Mouse (Mus musculus): Measurements from ENCODE around the gene E130114P18Rik. TPM values are rescaled to one million over a fixed set of nuclear protein-coding genes. Genes with fewer than 3 reads are reported as not detected.

The E130114P18Rik gene
- total RNA-seq, 2 experiments from 2014 or later = not detected

GRCm38 (mm10) chr4:97772641-97773040 lies 5.2 kb downstream of the E130114P18Rik start, which contains the start of gene Nfia:
Gene Nfia (plus strand): TSS chr4:97772734.
- H3K4me3 ChIP-seq = peak within 1 kb of the TSS; percentile 86
- intact Hi-C loops (cut with DNase I) = loop anchor here (2.0 kb wide), 1 partner anchor 96 kb away; no protein-coding TSS in a partner anchor
- DNase-seq = no peak
- no peak for TF ChIP-seq CTCF (IDR thresholded peaks at IDR 0.05)
- H3K27ac ChIP-seq = peak within 1 kb of the TSS; percentile 95

GRCm38 (mm10) chr4:97772084-97772484 lies 5.8 kb downstream of the E130114P18Rik start:
- peak overlapping the region; percentile 86 for H3K4me3 ChIP-seq
- H3K27ac ChIP-seq = peak overlapping the region; percentile 95
- TF ChIP-seq CTCF (IDR thresholded peaks at IDR 0.05) = peak; percentile 10; the same call in 1 of the 2 replicates
- intact Hi-C loops (cut with DNase I) = loop anchor here (2.0 kb wide), 1 partner anchor 97 kb away; no protein-coding TSS in a partner anchor
- peak; percentile 99 for DNase-seq

DNA sequence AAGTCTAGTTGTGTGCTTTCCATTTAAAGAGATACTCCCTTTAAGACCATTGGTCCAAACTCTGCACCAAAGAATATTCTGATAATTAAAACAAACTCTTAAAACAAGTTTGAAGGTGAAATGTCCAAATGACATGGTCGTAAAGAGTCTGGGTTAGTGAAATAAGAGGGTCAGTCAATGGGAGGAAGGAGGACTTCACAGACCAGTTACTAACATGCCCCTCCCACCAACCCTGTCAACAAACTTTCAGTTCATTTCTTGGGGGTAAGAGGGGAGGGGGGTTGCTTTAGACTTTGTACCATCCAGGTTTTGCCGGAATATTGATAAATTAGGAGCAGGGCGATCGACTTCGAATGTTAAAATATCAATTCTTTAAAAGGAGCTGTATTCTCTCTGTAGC lies 6.5 kb downstream of the E130114P18Rik start:
- peak overlapping the region; percentile 86 for H3K4me3 ChIP-seq
- intact Hi-C loops (cut with DNase I) = no loop called here
- TF ChIP-seq CTCF (IDR thresholded peaks at IDR 0.05) = no peak
- peak overlapping the region; percentile 95 for H3K27ac ChIP-seq
- no peak for DNase-seq

GRCm38 (mm10) chr4:97769861-97770260 lies 8.0 kb downstream of the E130114P18Rik start:
- Histone ChIP-seq H3K4me3 (no peak overlapping the region), H3K27ac (no peak overlapping the region)
- no peak for DNase-seq
- intact Hi-C loops (cut with DNase I) = no loop called here
- TF ChIP-seq CTCF (IDR thresholded peaks at IDR 0.05) = no peak

GRCm38 (mm10) chr4:97767516-97767915 lies 10.4 kb downstream of the E130114P18Rik start:
- TF ChIP-seq CTCF (IDR thresholded peaks at IDR 0.05) = no peak
- Histone ChIP-seq H3K4me3 (no peak overlapping the region), H3K27ac (no peak overlapping the region)
- intact Hi-C loops (cut with DNase I) = no loop called here
- no peak for DNase-seq

- Histone ChIP-seq H3K4me3 (no peak overlapping the region), H3K27ac (no peak overlapping the region)
- no peak for DNase-seq
- intact Hi-C loops (cut with DNase I) = no loop called here
- TF ChIP-seq CTCF (IDR thresholded peaks at IDR 0.05) = no peak
Observed at GRCm38 (mm10) chr4:97767025-97767424, 10.9 kb downstream of the E130114P18Rik start.

DNA sequence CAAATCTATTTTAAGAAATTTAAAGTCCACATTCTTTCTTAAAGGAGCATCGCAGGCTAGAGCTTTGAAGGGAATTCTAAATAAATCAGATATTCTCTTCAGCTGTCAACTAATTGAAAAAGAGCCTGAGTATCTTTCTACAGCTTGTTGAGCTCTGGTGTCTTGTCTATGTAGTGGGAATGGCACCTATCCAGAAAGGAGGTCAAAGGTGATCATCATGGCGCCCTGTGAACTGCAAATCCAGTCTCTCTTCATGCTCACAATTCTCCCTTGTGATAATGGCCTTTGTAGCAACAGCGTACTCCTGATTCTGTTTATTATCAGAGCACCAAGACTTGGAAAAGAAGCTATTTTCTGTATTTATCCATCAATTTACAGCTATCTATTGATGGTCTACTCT lies 11.8 kb downstream of the E130114P18Rik start:
- intact Hi-C loops (cut with DNase I) = no loop called here
- H3K27ac ChIP-seq = no peak overlapping the region
- DNase-seq = no peak
- no peak for TF ChIP-seq CTCF (IDR thresholded peaks at IDR 0.05)
- no peak overlapping the region for H3K4me3 ChIP-seq

- no peak overlapping the region for H3K4me3 ChIP-seq
- no peak overlapping the region for H3K27ac ChIP-seq
- TF ChIP-seq CTCF (IDR thresholded peaks at IDR 0.05) = no peak
- intact Hi-C loops (cut with DNase I) = no loop called here
- DNase-seq = no peak
Observed at GRCm38 (mm10) chr4:97765341-97766020, 12.4 kb downstream of the E130114P18Rik start.

GRCm38 (mm10) chr4:97764616-97765015 lies 13.3 kb downstream of the E130114P18Rik start:
- no peak for DNase-seq
- Histone ChIP-seq H3K27ac (no peak overlapping the region), H3K4me3 (no peak overlapping the region)
- no peak for TF ChIP-seq CTCF (IDR thresholded peaks at IDR 0.05)
- intact Hi-C loops (cut with DNase I) = no loop called here

- peak overlapping the region; percentile 69 for H3K4me3 ChIP-seq
- intact Hi-C loops (cut with DNase I) = no loop called here
- DNase-seq = no peak
- H3K27ac ChIP-seq = peak overlapping the region; percentile 91
- no peak for TF ChIP-seq CTCF (IDR thresholded peaks at IDR 0.05)
Observed at GRCm38 (mm10) chr4:97758661-97759060, 19.2 kb downstream of the E130114P18Rik start.

DNA sequence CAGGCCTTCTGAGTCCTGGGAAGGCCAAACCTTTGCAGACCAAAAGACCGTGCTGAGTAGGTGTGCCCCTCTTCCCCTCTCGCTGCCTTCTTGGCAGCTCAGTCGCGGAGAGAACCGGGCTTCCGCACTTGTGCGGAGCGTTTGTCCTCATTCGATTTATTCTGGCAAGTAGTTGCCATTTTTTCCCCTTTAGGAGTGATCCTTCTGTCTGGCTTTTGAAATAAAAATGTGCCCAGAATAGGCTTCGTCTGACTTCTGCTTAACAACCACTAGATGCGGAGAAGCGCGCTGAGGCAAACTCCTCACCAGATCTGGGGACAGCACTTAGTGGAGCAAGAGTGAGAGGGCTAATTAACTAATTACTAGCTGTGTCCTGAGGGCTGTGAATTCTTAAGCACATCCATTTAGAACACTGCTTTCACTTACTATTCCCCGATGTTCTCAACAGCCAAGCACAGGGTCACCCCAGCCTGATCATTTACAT lies 19.9 kb downstream of the E130114P18Rik start:
- Histone ChIP-seq H3K27ac (peak overlapping the region; percentile 91), H3K4me3 (peak overlapping the region; percentile 69)
- DNase-seq = peak; percentile 42
- peak; percentile 39; the same call in 1 of the 2 replicates for TF ChIP-seq CTCF (IDR thresholded peaks at IDR 0.05)
- intact Hi-C loops (cut with DNase I) = loop anchor here (2.0 kb wide), 1 partner anchor 19 kb away; no protein-coding TSS in a partner anchor

DNA sequence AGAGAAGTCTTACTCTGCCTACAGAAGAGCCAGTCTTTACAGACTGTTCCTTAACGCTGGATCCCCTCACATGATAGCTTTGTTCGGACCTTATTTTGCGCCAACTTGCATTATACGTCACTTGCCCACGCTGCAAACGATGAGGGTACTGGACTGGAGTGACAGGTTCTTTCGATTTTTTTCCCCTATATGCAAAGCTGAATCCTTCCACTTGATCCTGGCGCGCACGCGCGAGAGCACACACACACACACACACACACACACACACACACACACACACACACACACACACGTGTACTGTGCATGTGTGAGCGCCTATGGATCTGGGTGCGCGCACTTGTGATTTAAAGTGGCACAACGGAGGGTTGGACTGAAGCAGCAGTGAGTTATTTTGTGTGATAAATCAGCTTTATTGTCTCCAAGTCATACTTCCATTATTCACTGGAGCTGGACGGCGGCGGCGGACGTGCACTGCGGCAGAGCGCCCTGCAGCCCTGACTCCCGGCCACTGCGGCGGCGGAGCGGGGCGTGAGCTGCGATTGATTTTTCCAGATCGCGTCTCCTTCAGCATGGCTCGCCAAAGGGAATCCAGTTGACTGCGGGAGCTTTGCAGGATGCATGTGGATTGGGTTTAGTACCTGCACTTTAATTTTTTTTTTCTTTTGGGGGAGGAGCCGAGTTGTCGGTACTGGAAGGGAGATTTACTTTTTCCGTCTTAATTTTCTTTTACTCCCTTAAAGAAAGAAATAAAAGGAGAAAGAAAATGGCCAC lies 20.5 kb downstream of the E130114P18Rik start:
- H3K4me3 ChIP-seq = peak overlapping the region; percentile 69
- intact Hi-C loops (cut with DNase I) = loop anchor here (2.0 kb wide), 1 partner anchor 19 kb away; no protein-coding TSS in a partner anchor
- TF ChIP-seq CTCF (IDR thresholded peaks at IDR 0.05) = peak; percentile 13; the same call in 1 of the 2 replicates
- DNase-seq = peak; percentile 85
- peak overlapping the region; percentile 91 for H3K27ac ChIP-seq

DNA sequence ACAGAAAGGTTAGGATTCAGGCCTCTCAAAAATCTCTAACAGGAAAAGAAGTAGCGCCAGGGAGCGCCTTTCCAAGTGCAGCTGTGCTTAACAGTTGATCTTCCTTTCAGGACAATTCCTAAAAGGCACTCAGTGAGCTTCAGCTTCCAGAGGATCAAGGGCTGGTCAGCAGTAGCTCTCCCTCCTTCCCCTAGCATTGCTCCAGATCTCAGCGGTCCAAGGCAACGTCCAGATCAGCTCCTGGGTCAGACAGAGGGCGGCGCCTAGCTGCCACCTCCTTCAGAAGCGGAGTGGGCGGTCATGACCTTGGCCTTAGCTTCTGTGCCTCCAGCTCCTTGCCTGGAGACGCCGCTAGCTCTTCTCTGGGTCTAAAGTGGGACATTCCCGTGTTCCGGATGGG lies 23.6 kb downstream of the E130114P18Rik start:
- peak; percentile 39; the same call in 1 of the 2 replicates for TF ChIP-seq CTCF (IDR thresholded peaks at IDR 0.05)
- peak; percentile 85 for DNase-seq
- intact Hi-C loops (cut with DNase I) = loop anchor here (5.0 kb wide), 2 partner anchors 628 to 948 kb away; partner anchors contain the start of gene Tm2d1
- Histone ChIP-seq H3K4me3 (peak overlapping the region; percentile 62), H3K27ac (peak overlapping the region; percentile 97)
